21 mouse cellular contexts compared by ENCODE assay signal in the genomic region with DNA sequence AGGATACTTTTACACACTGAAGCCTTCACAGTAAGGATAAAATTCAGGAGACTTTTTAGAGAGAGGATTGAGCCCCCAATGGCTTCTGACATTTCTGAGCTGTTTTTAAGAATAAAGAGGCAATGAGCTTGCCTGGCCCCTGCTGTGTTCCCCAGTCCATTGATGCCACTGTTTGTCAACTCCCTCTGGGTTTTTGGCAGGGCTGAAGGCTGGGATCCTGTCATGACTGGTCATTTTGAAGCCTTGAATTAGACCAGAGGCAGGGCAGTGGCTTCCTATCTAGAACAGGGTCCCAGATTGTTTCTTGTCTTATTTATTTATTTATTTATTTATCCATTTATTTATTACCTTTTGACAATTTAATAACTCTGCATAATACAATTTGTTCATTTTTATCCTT. TPM values are rescaled to one million over a fixed set of nuclear protein-coding genes. Genes with fewer than 3 reads are reported as not detected.
A peak's percentile ranks its signal among the peaks of the same experiment; 100 is the strongest.
DNase-seq lines count a peak whose midpoint lies in the region.
"Had no signal": no experiment of that assay in that cellular context is flagged by ENCODE, and none has a peak within 500 bp of the region (broad histone marks: within the 10 kb centered on the region; RNA-seq: fewer than 3 reads in every experiment).

No protein-coding gene starts in this region.

- DNase-seq in cerebellum, postnatal 10 days = peak; percentile 49 to 57
- no peak for DNase-seq in cerebellum, adult 11 months
- DNase-seq in heart, embryonic 10.5 days (ENCODE audit: low spot score) = peak; percentile 25
- no peak for DNase-seq in heart, adult 18-20 months
- DNase-seq in Muller cell, postnatal 12 days (ENCODE audit: inconsistent ontology term) = peak; percentile 30
- DNase-seq in kidney, postnatal 4 days = no peak
- DNase-seq: adrenal gland, adult 8-10 months; adrenal gland, postnatal 25 days; forebrain, postnatal 0 days; gastrocnemius, adult 2 months; gastrocnemius, postnatal 14 days; heart, adult 2 months; heart, postnatal 36 days; kidney, adult 2 months had no signal

- H3K4me1 ChIP-seq in heart, embryonic 10.5 days = no peaks in the 10 kb centered on the region
- H3K4me1 ChIP-seq: embryonic facial prominence, embryonic 15.5 days had no signal

- no peaks in the 10 kb centered on the region for H3K9me3 ChIP-seq in heart, embryonic 10.5 days
- H3K9me3 ChIP-seq: embryonic facial prominence, embryonic 12.5 days; embryonic facial prominence, embryonic 15.5 days; hindbrain, embryonic 10.5 days had no signal

- no peak overlapping the region for H3K27ac ChIP-seq in heart, embryonic 10.5 days
- H3K27ac ChIP-seq: embryonic facial prominence, embryonic 12.5 days; embryonic facial prominence, embryonic 15.5 days; gastrocnemius, adult 2 months; heart, adult 2 months; hindbrain, embryonic 10.5 days; hindbrain, embryonic 14.5 days had no signal

- peaks cover 15% of the 10 kb centered on the region; the same call in 1 of the 2 replicates for H3K27me3 ChIP-seq in heart, embryonic 10.5 days (ENCODE audit: insufficient read depth, poor library complexity, severe bottlenecking)

- no peak overlapping the region for H3K4me3 ChIP-seq in heart, embryonic 10.5 days
- H3K4me3 ChIP-seq: embryonic facial prominence, embryonic 12.5 days; embryonic facial prominence, embryonic 15.5 days; gastrocnemius, adult 2 months; heart, adult 2 months; hindbrain, embryonic 10.5 days had no signal

- no peaks in the 10 kb centered on the region for H3K36me3 ChIP-seq in heart, embryonic 10.5 days
- H3K36me3 ChIP-seq: embryonic facial prominence, embryonic 12.5 days; embryonic facial prominence, embryonic 15.5 days; hindbrain, embryonic 10.5 days had no signal

RNA-seq across cellular contexts. Expression of a gene that starts 6.2 kb away (rescaled TPM):
- 0.33 and 0.60 TPM in 2 replicates for polyA plus RNA-seq in heart, embryonic 10.5 days (2016; fragmentation: Nextera tagmentation; extraction: Ambion mirVana)
- under 1 TPM; 0.27 to 0.44 TPM for total RNA-seq in heart, adult 18-20 months (2021)
- total RNA-seq: common myeloid progenitor, adult 5-6 weeks; MEL had no signal
- polyA plus RNA-seq: C2C12 had no signal

Comparison
In these comparisons a context has a peak if more than half of its experiments do, and no peak if none do; other contexts are left out.
1. DNase-seq: peak in cerebellum, postnatal 10 days (2 of 2), heart, embryonic 10.5 days (single experiment) and Muller cell, postnatal 12 days (single experiment); none in cerebellum, adult 11 months (single experiment), heart, adult 18-20 months (0 of 2) and kidney, postnatal 4 days (0 of 2).